Mouse (Mus musculus) thymus, postnatal 36 days (tissue): ENCODE results near the gene Ezr.
"Not testable (repeated sequence)": the region's sequence is repeated elsewhere in the genome, so short reads cannot be mapped to it uniquely, and the experiment has no call there.

Experiments
- DNase-seq, 2 experiments: peaks; one replicate each; pipeline ENCODE4 v3.0.0; 2022; ENCODE audit warnings: mixed read lengths in 2 of 2

Ezr gene

DNA sequence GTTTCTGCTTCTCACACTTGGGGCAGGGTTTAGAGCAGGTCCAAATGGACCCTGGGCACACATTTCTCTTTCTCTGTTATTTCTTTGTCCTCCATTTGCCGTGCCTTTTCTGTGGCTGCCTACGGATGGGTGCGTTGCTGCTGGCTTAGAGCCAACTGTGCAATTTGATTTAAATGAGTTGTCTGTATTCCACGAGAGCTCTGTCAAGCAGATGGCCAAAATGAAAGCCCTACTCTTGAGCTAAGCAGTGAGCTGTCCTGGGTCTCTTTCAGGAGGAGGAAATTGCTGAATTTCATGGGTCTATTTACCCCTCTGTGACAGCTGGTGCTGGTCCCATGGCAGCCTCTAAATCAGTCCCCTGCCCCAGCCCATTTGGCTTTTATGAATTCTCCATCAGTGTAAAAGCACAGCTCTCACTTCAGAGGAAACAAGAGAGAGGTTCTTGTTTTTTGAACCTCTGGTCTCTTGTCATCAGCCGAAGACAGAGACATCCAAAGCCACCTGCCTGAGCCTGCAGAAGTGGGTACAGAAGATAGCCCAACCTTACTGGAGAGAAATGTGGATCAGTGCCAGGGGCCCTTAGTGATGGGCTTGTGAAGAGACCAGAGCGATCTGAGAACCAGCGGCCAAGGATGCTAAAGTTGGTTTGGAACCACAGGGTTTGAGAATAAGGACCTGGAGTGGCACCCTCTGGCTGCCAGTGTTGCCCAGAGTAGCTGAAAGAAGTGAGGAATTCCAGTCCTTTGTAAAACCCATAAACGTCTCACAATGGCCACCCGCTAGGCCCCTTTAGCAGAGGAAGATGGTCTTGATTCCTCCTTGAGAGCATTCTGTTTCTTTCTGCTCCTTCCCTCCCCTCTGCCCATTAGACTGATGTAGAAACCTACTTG is 79.0 kb downstream of the Ezr start:
- not testable (repeated sequence) for DNase-seq

DNA sequence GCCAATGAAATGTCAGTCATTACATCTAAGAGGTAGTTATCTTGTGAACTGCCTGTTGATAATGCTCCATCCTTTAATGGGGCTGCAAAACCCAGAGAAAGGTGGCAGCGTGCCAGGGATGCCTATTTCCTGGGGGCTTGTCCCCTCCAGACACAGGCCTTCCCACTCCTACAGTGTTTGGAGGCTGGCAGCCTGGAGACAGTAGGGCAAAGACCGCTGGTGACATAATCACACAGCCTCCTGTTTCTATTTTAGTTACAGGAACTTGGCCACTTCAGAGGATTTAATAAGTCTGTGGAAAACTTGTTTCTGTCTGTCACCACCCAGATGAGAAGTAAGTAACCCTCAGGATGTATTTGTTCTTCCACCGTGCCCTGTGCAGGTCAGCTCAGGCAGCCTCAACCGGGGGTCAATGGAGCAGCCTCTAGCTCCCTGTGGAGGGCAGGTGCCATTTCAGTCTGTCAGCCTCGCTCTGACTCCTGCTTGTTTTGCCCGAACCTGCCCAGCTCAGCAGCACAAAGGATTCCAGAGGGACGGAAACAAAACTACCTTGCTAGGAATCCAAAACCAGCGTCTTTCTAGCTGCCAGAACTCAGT is 79.9 kb downstream of the Ezr start:
- DNase-seq: not testable (repeated sequence)

DNA sequence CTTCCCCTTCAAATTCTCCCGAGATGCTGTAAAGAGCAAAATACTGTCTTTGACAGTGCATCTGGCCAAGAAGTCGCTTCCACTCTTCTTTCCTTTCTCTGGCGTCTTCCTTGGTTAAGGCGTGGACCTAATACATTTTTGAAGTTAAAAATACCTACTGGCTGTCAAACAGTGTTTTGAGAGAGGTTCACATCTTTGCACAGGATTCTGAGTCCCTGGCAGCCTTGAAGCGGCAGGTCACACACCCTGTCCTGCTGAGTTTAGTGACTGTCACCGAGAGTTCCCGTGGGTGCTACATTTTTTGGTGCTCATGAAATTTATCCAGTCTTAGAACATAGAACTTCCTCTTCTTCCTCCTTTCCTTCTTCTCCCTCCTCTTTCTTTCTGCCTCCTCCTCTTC is 82.5 kb downstream of the Ezr start:
- not testable (repeated sequence) for DNase-seq

DNA sequence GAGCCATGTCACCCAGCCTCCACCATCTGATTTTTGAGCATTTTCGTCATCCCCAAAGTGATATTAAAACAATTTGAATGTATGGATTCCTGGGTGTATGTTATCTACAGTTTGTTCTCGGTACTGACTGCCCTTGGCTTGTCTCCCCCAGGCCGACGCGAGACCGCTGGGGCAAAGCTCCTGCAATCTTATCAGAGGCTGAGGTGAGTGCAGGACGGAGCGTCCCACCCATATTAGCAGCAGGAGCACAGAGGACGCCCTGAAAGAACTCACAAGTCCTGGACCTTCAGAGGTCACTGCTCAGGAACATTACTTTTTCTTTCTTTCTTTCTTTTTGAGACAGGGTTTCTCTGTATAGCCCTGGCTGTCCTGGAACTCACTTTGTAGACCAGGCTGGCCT is 83.1 kb downstream of the Ezr start:
- DNase-seq: not testable (repeated sequence)

DNA sequence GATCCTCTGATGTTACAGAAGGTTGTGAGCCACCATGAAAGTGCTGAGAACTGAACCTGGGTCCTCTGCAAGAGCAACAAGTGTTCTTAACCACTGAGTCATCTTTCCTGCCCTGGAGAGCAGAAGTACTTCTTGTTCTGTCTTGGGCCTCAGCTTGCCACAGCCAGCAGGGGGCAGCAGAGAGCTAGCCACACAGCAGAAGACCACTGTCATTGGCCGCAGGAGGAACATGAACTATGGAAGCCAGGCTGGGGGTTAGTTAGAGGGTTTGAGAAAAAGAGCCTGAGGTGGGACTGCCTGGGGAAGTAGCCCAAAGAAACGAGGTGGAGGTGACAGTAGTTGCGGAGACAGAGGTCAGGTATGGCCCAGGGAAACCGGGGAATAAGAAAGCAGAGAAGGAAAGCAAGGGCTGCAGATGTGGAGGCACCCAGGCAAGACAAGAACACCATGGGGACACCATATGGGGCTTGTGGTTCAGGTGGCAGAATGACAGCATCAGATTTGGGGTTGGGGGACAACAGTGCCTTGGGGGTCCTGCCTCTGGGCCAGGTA is 85.3 kb downstream of the Ezr start:
- DNase-seq: peak; percentile 64 to 68

DNA sequence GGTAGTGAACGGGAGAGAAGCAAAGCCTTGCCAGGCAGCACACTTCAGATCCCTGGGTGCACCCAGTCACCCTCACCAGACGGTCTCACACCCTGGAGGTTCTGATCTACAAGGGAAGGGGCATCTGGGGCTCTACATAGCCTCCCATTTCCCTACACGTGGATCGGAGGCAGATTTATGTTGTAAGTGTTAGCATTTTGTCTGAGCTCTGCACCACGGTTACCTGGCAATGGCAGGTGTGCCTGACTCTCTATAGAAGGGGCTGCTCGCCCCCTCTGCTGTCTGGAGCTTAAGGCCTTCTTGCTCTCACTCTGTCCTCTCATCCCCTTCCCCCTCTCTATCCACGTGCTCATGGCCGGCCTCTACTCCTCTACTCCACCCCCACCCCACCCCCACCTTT is 86.1 kb downstream of the Ezr start:
- DNase-seq: not testable (repeated sequence)

DNA sequence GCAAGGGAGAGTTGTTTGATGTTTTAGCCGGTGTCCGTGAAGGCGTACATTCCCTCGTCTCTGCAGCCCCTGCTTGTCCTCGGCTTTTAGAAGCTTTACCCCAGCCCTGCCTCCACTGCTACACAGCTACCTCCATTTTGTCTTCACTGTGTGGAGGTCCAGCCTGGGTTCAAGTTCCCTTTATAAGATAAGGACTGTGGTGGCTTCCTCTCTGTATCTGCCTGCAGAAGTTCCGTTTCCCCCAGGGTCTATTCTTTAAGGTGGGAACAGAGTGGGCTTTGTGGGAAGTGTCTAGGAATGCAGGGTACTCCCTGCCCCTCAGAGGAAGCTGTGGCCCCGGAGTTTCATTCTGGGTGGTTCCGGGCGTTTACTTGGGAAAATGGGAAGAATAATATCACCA is 86.9 kb downstream of the Ezr start:
- not testable (repeated sequence) for DNase-seq

DNA sequence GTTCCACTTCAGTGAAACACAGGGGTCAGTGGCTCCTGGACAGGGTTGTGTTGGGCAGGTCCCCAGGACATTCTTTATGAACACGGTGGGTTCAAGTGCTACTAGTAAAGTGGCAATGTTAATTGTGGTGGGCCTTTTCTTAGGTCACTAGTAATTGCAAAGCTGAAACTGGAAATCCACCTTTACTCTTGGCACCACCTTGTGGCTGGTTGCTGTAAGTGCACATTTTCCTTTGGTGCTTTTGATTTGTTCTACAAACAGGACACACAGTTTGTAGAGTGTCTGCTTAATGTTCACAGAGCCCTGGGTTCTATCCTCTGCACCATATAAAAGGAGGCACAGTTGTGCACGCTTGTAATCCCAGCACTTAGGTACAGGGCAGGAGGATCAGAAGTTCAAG is 91.0 kb downstream of the Ezr start:
- peak; percentile 88 to 93 for DNase-seq

DNA sequence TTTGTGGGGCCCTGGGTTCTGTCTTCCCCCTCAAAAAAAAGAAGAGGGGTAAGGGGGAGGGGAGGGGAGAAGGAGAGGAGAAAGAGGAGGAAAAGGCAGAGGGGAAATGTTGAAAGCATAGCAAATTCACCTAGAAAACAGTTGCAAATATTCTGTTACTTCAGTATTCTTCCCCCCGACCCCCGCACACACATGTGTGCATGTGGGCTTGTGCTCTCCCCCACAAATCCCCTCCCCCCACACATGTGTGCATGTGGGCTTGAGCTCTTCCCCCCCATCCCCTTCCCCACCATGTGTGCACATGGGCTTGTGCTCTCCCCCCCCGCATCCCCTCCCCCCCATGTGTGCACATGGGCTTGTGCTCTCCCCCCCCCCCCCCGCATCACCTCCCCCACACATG is 93.2 kb downstream of the Ezr start:
- DNase-seq: peak; percentile 42 to 65
